Mouse (Mus musculus) heart, postnatal 0 days (tissue): ENCODE data around the gene Sos2.

Source experiments
- CTCF ChIP-seq: IDR thresholded peaks from 2 replicates; pipeline ENCODE4 v1.5.1; 2016; ENCODE audit warnings: antibody characterized with exemption, control low read depth, low read depth
- EP300 ChIP-seq: IDR thresholded peaks from 2 replicates; pipeline ENCODE4 v1.6.1; 2016; ENCODE audit warnings: antibody characterized with exemption, low read depth

DNA sequence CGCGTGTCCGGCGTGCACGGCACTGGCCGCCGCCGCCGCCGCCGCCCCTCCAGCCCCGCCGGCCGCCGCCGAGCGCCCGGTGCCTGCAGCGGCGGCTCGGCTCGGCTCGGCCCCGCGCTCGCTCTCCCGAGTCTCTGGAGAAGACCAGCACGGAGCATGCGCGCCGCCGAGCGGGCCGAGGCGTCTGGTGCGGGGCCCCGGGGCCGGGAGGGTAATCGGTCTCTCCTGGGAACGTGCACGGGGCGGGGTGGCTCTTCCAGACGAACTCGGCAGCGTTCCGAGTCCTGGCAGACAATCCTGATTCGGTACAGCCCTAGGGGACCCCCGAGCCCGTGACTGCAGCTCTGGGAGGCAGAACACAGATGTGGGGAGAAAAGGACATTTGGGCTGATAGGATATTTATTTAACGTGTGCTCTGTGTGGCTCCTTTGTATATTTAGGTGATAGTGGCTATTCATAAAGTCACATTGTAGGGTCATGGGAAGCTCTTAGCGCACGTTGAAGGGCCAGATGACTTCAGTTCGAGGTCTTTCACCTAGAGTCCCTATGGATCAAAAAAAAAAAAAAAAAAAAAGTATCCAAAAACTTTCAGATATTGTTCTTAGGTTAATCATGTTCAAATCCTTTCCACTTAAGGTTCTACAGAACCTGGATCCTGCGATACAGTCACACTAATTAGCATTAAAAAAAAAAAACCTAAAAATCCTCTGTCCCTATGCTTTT lies 574 bp upstream of the Sos2 start:
- TF ChIP-seq CTCF (no peak), EP300 (no peak)
